In the genomic region with DNA sequence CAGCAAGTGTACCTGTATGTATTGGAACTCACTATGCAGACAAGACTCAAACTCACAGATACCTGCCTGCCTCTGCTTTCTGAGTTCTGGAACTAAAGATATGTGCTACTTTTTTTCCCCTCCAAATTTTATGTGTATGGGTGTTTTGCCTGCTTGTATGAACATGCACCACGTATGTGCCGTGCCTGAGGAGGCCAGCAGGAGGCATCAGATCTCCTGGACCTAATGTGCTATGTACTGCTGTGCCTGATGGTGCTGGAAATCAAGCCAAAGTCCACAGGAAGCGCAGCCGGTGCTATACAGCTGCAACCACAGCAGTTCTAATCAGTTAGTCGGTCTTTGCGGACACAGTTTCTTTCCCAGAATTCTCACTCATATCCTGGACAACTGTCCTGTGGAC, we compare ENCODE assay signal across 11 mouse cellular contexts. TPM values are rescaled to one million over a fixed set of nuclear protein-coding genes. Genes with fewer than 3 reads are reported as not detected.
DNase-seq lines count a peak whose midpoint lies in the region; ATAC-seq lines count a peak whose summit lies in the region.
"Had no signal": no experiment of that assay in that cellular context is flagged by ENCODE, and none has a peak within 500 bp of the region (broad histone marks: within the 10 kb centered on the region; RNA-seq: fewer than 3 reads in every experiment).

No protein-coding gene starts in this region.

- no peaks in the 10 kb centered on the region for H3K36me3 ChIP-seq in kidney, embryonic 14.5 days (ENCODE audit: control insufficient read depth, insufficient read depth, low read length)
- H3K36me3 ChIP-seq: limb, embryonic 12.5 days had no signal

- WGBS in kidney, embryonic 14.5 days = 78% methylated on average over 6 of the region's 6 CpGs

- no peak for ATAC-seq in kidney, embryonic 14.5 days (ENCODE audit: low FRiP score, low TSS enrichment)
- peak; percentile 85 for ATAC-seq in erythroblast, adult 5-6 weeks (replicated peaks; ENCODE audit: low FRiP score, poor library complexity, severe bottlenecking)
- ATAC-seq in megakaryocyte-erythroid progenitor cell, adult 5-6 weeks (replicated peaks; ENCODE audit: low FRiP score, low TSS enrichment, poor library complexity, severe bottlenecking) = peak; percentile 75

- H3K9me3 ChIP-seq in kidney, embryonic 14.5 days (ENCODE audit: control insufficient read depth, low read length) = no peaks in the 10 kb centered on the region
- H3K9me3 ChIP-seq: limb, embryonic 12.5 days had no signal

- H3K27me3 ChIP-seq in kidney, embryonic 14.5 days (ENCODE audit: control insufficient read depth, insufficient read depth, low read length) = no peaks in the 10 kb centered on the region
- H3K27me3 ChIP-seq: limb, embryonic 12.5 days had no signal

- no peaks in the 10 kb centered on the region for H3K4me1 ChIP-seq in kidney, embryonic 14.5 days (ENCODE audit: control insufficient read depth, insufficient read depth, low read length)
- H3K4me1 ChIP-seq: limb, embryonic 12.5 days had no signal

- H3K4me2 ChIP-seq in kidney, embryonic 14.5 days (replicated peaks; ENCODE audit: low read depth, low read length) = no peak overlapping the region
- H3K4me2 ChIP-seq: limb, embryonic 12.5 days had no signal

- no peak overlapping the region for H3K27ac ChIP-seq in kidney, embryonic 14.5 days (ENCODE audit: low read depth, low read length)
- H3K27ac ChIP-seq: limb, embryonic 12.5 days had no signal

- H3K9ac ChIP-seq in kidney, embryonic 14.5 days (ENCODE audit: low read depth, low read length) = no peak overlapping the region
- H3K9ac ChIP-seq: limb, embryonic 12.5 days had no signal

- no peak overlapping the region for H3K4me3 ChIP-seq in kidney, embryonic 14.5 days (ENCODE audit: low read length)
- H3K4me3 ChIP-seq: limb, embryonic 12.5 days had no signal

- peak; percentile 34 to 62 for DNase-seq in kidney, postnatal 4 days
- DNase-seq in ES-CJ7 (ENCODE audit: low read depth, low spot score) = peak; percentile 80
- no peak for DNase-seq in cerebellum, postnatal 36 days
- DNase-seq in layer of hippocampus, adult 11-12 months (ENCODE audit: low spot score) = no peak
- no peak for DNase-seq in urinary bladder, postnatal 10 days (ENCODE audit: low spot score)
- DNase-seq: embryo, embryonic 11 days; kidney, adult 11 months had no signal

RNA-seq across cellular contexts. Expression of gene Cd2bp2, which starts 12.0 kb away (rescaled TPM):
- 41.0 and 57.6 TPM in 2 replicates for polyA plus RNA-seq in kidney, embryonic 14.5 days (2014; fragmentation: Nextera tagmentation; extraction: Ambion mirVana)
- 8.4 and 36.9 TPM in 2 replicates for total RNA-seq in erythroblast, adult 5-6 weeks (2015; ENCODE audit: low replicate concordance)
- total RNA-seq in erythroblast, adult 5-6 weeks (2017; ENCODE audit: low replicate concordance) = 17.9 and 22.9 TPM in 2 replicates
- total RNA-seq in megakaryocyte-erythroid progenitor cell, adult 5-6 weeks (2014; fragmentation: Nextera tagmentation) = 49.6 and 54.8 TPM in 2 replicates
- total RNA-seq in megakaryocyte-erythroid progenitor cell, adult 5-6 weeks (2017) = 51.8 and 63.3 TPM in 2 replicates

RNA-seq across cellular contexts. Expression of gene Tbc1d10b, which starts 24.4 kb away (rescaled TPM):
- 13.5 and 19.7 TPM in 2 replicates for polyA plus RNA-seq in kidney, embryonic 14.5 days (2014; fragmentation: Nextera tagmentation; extraction: Ambion mirVana)
- 8.1 and 23.0 TPM in 2 replicates for total RNA-seq in erythroblast, adult 5-6 weeks (2015; ENCODE audit: low replicate concordance)
- 77.5 and 122 TPM in 2 replicates for total RNA-seq in erythroblast, adult 5-6 weeks (2017; ENCODE audit: low replicate concordance)
- 25.5 and 35.8 TPM in 2 replicates for total RNA-seq in megakaryocyte-erythroid progenitor cell, adult 5-6 weeks (2014; fragmentation: Nextera tagmentation)
- total RNA-seq in megakaryocyte-erythroid progenitor cell, adult 5-6 weeks (2017) = 23.9 and 41.0 TPM in 2 replicates

RNA-seq across cellular contexts. Expression of gene Mylpf, which starts 24.9 kb away (rescaled TPM):
- polyA plus RNA-seq in kidney, embryonic 14.5 days (2014; fragmentation: Nextera tagmentation; extraction: Ambion mirVana) = 10.3 and 11.2 TPM in 2 replicates
- total RNA-seq in erythroblast, adult 5-6 weeks (2015; ENCODE audit: low replicate concordance) = 6.5 and 9.8 TPM in 2 replicates
- 16.2 and 61.5 TPM in 2 replicates for total RNA-seq in erythroblast, adult 5-6 weeks (2017; ENCODE audit: low replicate concordance)
- 36.1 and 48.6 TPM in 2 replicates for total RNA-seq in megakaryocyte-erythroid progenitor cell, adult 5-6 weeks (2014; fragmentation: Nextera tagmentation)
- total RNA-seq in megakaryocyte-erythroid progenitor cell, adult 5-6 weeks (2017) = 22.2 and 30.8 TPM in 2 replicates

RNA-seq across cellular contexts. Expression of gene Spn, which starts 46.2 kb away (rescaled TPM):
- polyA plus RNA-seq in kidney, embryonic 14.5 days (2014; fragmentation: Nextera tagmentation; extraction: Ambion mirVana) = 0.14 and 0.26 TPM in 2 replicates
- 15.8 and 24.9 TPM in 2 replicates for total RNA-seq in erythroblast, adult 5-6 weeks (2015; ENCODE audit: low replicate concordance)
- 58.3 and 60.0 TPM in 2 replicates for total RNA-seq in erythroblast, adult 5-6 weeks (2017; ENCODE audit: low replicate concordance)
- 134 and 142 TPM in 2 replicates for total RNA-seq in megakaryocyte-erythroid progenitor cell, adult 5-6 weeks (2014; fragmentation: Nextera tagmentation)
- total RNA-seq in megakaryocyte-erythroid progenitor cell, adult 5-6 weeks (2017) = 294 and 351 TPM in 2 replicates
- polyA plus RNA-seq: limb, embryonic 12.5 days had no signal

RNA-seq across cellular contexts. Expression of gene Zfp553, which starts 49.0 kb away (rescaled TPM):
- 23.0 and 26.2 TPM in 2 replicates for polyA plus RNA-seq in kidney, embryonic 14.5 days (2014; fragmentation: Nextera tagmentation; extraction: Ambion mirVana)
- total RNA-seq in erythroblast, adult 5-6 weeks (2015; ENCODE audit: low replicate concordance) = 1.5 and 5.2 TPM in 2 replicates
- 2.0 and 3.2 TPM in 2 replicates for total RNA-seq in erythroblast, adult 5-6 weeks (2017; ENCODE audit: low replicate concordance)
- total RNA-seq in megakaryocyte-erythroid progenitor cell, adult 5-6 weeks (2014; fragmentation: Nextera tagmentation) = 17.0 and 18.3 TPM in 2 replicates
- 22.7 and 31.7 TPM in 2 replicates for total RNA-seq in megakaryocyte-erythroid progenitor cell, adult 5-6 weeks (2017)

Comparison
In these comparisons a context has a peak if more than half of its experiments do, and no peak if none do; other contexts are left out.
1. DNase-seq: peak in kidney, postnatal 4 days (2 of 2) and ES-CJ7 (single experiment); none in cerebellum, postnatal 36 days (0 of 2), layer of hippocampus, adult 11-12 months (single experiment) and urinary bladder, postnatal 10 days (single experiment).